Mouse (Mus musculus): ENCODE results near the gene Tac4. TPM values are rescaled to one million over a fixed set of nuclear protein-coding genes. Genes with fewer than 3 reads are reported as not detected.
A peak's percentile ranks its signal among the peaks of the same experiment; 100 is the strongest.

Tac4 gene
- polyA plus RNA-seq, 2 experiments: 0.08 TPM; not detected in 1

- no peak overlapping the region for H3K4me2 ChIP-seq (replicated peaks; ENCODE audit: low read depth, low read length, severe bottlenecking)
These were observed 29.0 kb upstream of the Tac4 start for GRCm38 (mm10) chr11:95232329-95232696.

GRCm38 (mm10) chr11:95238477-95238876 is 22.9 kb upstream of the Tac4 start:
- ATAC-seq (ENCODE audit: low FRiP score, low read depth): no peak
- no peaks in the 10 kb centered on the region for H3K36me3 ChIP-seq (ENCODE audit: control insufficient read depth, insufficient read depth, low read length)
- H3K4me2 ChIP-seq (replicated peaks; ENCODE audit: low read depth, low read length, severe bottlenecking): no peak overlapping the region
- no peak overlapping the region for H3K9ac ChIP-seq (ENCODE audit: low read depth, low read length, severe bottlenecking)
- H3K27ac ChIP-seq (replicated peaks; ENCODE audit: low read depth, low read length): no peak overlapping the region
- no peaks in the 10 kb centered on the region for H3K9me3 ChIP-seq (ENCODE audit: control insufficient read depth, low read length)
- no peak overlapping the region for H3K4me3 ChIP-seq (replicated peaks; ENCODE audit: low read length)
- WGBS: 60% methylated on average over 6 of the region's 6 CpGs
- TF ChIP-seq POLR2A (IDR thresholded peaks at IDR 0.05; ENCODE audit: borderline replicate concordance, extremely low read depth, insufficient read depth, insufficient read length): no peak
- no peaks in the 10 kb centered on the region for H3K4me1 ChIP-seq (ENCODE audit: control insufficient read depth, insufficient read depth, low read length)
- DNase-seq (ENCODE audit: low spot score): no peak
- no peaks in the 10 kb centered on the region for H3K27me3 ChIP-seq (ENCODE audit: control insufficient read depth, insufficient read depth, low read length)

More at GRCm38 (mm10) chr11:95232329-95232696, 29.0 kb upstream of the Tac4 start:
- Histone ChIP-seq H3K9ac (ENCODE audit: low read depth, low read length, severe bottlenecking) (no peak overlapping the region), H3K36me3 (ENCODE audit: control insufficient read depth, insufficient read depth, low read length) (no peaks in the 10 kb centered on the region), H3K4me3 (replicated peaks; ENCODE audit: low read length) (0 out of 2 replicates have a peak overlapping the region, but pooled peaks have one; percentile 15), H3K27ac (replicated peaks; ENCODE audit: low read depth, low read length) (no peak overlapping the region), H3K27me3 (ENCODE audit: control insufficient read depth, insufficient read depth, low read length) (no peaks in the 10 kb centered on the region), H3K9me3 (ENCODE audit: control insufficient read depth, low read length) (no peaks in the 10 kb centered on the region), H3K4me1 (ENCODE audit: control insufficient read depth, insufficient read depth, low read length) (no peaks in the 10 kb centered on the region; the same call in 1 of the 2 replicates)
- 45% methylated on average over 6 of the region's 6 CpGs for WGBS
- no peak for TF ChIP-seq POLR2A (IDR thresholded peaks at IDR 0.05; ENCODE audit: borderline replicate concordance, extremely low read depth, insufficient read depth, insufficient read length)
- no peak for ATAC-seq (ENCODE audit: low FRiP score, low read depth)
- DNase-seq (ENCODE audit: low spot score): no peak

GRCm38 (mm10) chr11:95242653-95243052 is 18.7 kb upstream of the Tac4 start:
- DNase-seq (ENCODE audit: low spot score): no peak
- Histone ChIP-seq H3K4me3 (replicated peaks; ENCODE audit: low read length) (no peak overlapping the region), H3K36me3 (ENCODE audit: control insufficient read depth, insufficient read depth, low read length) (no peaks in the 10 kb centered on the region), H3K4me2 (replicated peaks; ENCODE audit: low read depth, low read length, severe bottlenecking) (no peak overlapping the region), H3K9me3 (ENCODE audit: control insufficient read depth, low read length) (no peaks in the 10 kb centered on the region), H3K9ac (ENCODE audit: low read depth, low read length, severe bottlenecking) (no peak overlapping the region), H3K4me1 (ENCODE audit: control insufficient read depth, insufficient read depth, low read length) (no peaks in the 10 kb centered on the region), H3K27me3 (ENCODE audit: control insufficient read depth, insufficient read depth, low read length) (no peaks in the 10 kb centered on the region), H3K27ac (replicated peaks; ENCODE audit: low read depth, low read length) (no peak overlapping the region)
- 59% methylated on average over 6 of the region's 6 CpGs for WGBS
- no peak for ATAC-seq (ENCODE audit: low FRiP score, low read depth)
- no peak for TF ChIP-seq POLR2A (IDR thresholded peaks at IDR 0.05; ENCODE audit: borderline replicate concordance, extremely low read depth, insufficient read depth, insufficient read length)

GRCm38 (mm10) chr11:95245456-95245855 is 15.9 kb upstream of the Tac4 start:
- DNase-seq (ENCODE audit: low spot score) (no peak), ATAC-seq (ENCODE audit: low FRiP score, low read depth) (no peak)
- no peaks in the 10 kb centered on the region for H3K36me3 ChIP-seq (ENCODE audit: control insufficient read depth, insufficient read depth, low read length)
- H3K27ac ChIP-seq (replicated peaks; ENCODE audit: low read depth, low read length): no peak overlapping the region
- H3K9ac ChIP-seq (ENCODE audit: low read depth, low read length, severe bottlenecking): no peak overlapping the region
- TF ChIP-seq POLR2A (IDR thresholded peaks at IDR 0.05; ENCODE audit: borderline replicate concordance, extremely low read depth, insufficient read depth, insufficient read length): no peak
- no peak overlapping the region for H3K4me2 ChIP-seq (replicated peaks; ENCODE audit: low read depth, low read length, severe bottlenecking)
- H3K27me3 ChIP-seq (ENCODE audit: control insufficient read depth, insufficient read depth, low read length): no peaks in the 10 kb centered on the region
- WGBS: 62% methylated on average over 7 of the region's 7 CpGs
- no peak overlapping the region for H3K4me3 ChIP-seq (replicated peaks; ENCODE audit: low read length)
- H3K4me1 ChIP-seq (ENCODE audit: control insufficient read depth, insufficient read depth, low read length): no peaks in the 10 kb centered on the region
- no peaks in the 10 kb centered on the region for H3K9me3 ChIP-seq (ENCODE audit: control insufficient read depth, low read length)

GRCm38 (mm10) chr11:95247065-95247464 is 14.3 kb upstream of the Tac4 start:
- H3K27ac ChIP-seq (replicated peaks; ENCODE audit: low read depth, low read length): no peak overlapping the region

GRCm38 (mm10) chr11:95250110-95250509 is 11.2 kb upstream of the Tac4 start:
- H3K9me3 ChIP-seq (ENCODE audit: control insufficient read depth, low read length): no peaks in the 10 kb centered on the region
- H3K27me3 ChIP-seq (ENCODE audit: control insufficient read depth, insufficient read depth, low read length): no peaks in the 10 kb centered on the region
- H3K4me1 ChIP-seq (ENCODE audit: control insufficient read depth, insufficient read depth, low read length): no peaks in the 10 kb centered on the region
- no peak overlapping the region for H3K4me2 ChIP-seq (replicated peaks; ENCODE audit: low read depth, low read length, severe bottlenecking)
- no peak overlapping the region for H3K4me3 ChIP-seq (replicated peaks; ENCODE audit: low read length)
- H3K27ac ChIP-seq (replicated peaks; ENCODE audit: low read depth, low read length): no peak overlapping the region
- H3K9ac ChIP-seq (ENCODE audit: low read depth, low read length, severe bottlenecking): no peak overlapping the region
- TF ChIP-seq POLR2A (IDR thresholded peaks at IDR 0.05; ENCODE audit: borderline replicate concordance, extremely low read depth, insufficient read depth, insufficient read length): no peak
- no peak for DNase-seq (ENCODE audit: low spot score)
- WGBS: 44% methylated on average over 10 of the region's 10 CpGs
- no peaks in the 10 kb centered on the region for H3K36me3 ChIP-seq (ENCODE audit: control insufficient read depth, insufficient read depth, low read length)
- ATAC-seq (ENCODE audit: low FRiP score, low read depth): peak; percentile 25; the same call in 1 of the 2 replicates

More at GRCm38 (mm10) chr11:95247065-95247464, 14.3 kb upstream of the Tac4 start:
- H3K36me3 ChIP-seq (ENCODE audit: control insufficient read depth, insufficient read depth, low read length): no peaks in the 10 kb centered on the region
- no peaks in the 10 kb centered on the region for H3K4me1 ChIP-seq (ENCODE audit: control insufficient read depth, insufficient read depth, low read length)
- DNase-seq (ENCODE audit: low spot score) (no peak), ATAC-seq (ENCODE audit: low FRiP score, low read depth) (no peak)
- H3K4me2 ChIP-seq (replicated peaks; ENCODE audit: low read depth, low read length, severe bottlenecking): no peak overlapping the region
- no peak for TF ChIP-seq POLR2A (IDR thresholded peaks at IDR 0.05; ENCODE audit: borderline replicate concordance, extremely low read depth, insufficient read depth, insufficient read length)
- 54% methylated on average over 14 of the region's 14 CpGs for WGBS
- no peaks in the 10 kb centered on the region for H3K27me3 ChIP-seq (ENCODE audit: control insufficient read depth, insufficient read depth, low read length)
- no peak overlapping the region for H3K9ac ChIP-seq (ENCODE audit: low read depth, low read length, severe bottlenecking)
- no peaks in the 10 kb centered on the region for H3K9me3 ChIP-seq (ENCODE audit: control insufficient read depth, low read length)
- H3K4me3 ChIP-seq (replicated peaks; ENCODE audit: low read length): no peak overlapping the region

Data from limb, embryonic 14.5 days (tissue).